Mouse (Mus musculus): ENCODE results near the gene Hist2h2aa1. TPM values are rescaled to one million over a fixed set of nuclear protein-coding genes. Genes with fewer than 3 reads are reported as not detected.
"Not testable (repeated sequence)": the region's sequence is repeated elsewhere in the genome, so short reads cannot be mapped to it uniquely, and the experiment has no call there.

Gene Hist2h2aa1
- polyA plus RNA-seq, 1 experiment from 2014 or later, result 27.1 TPM

DNA sequence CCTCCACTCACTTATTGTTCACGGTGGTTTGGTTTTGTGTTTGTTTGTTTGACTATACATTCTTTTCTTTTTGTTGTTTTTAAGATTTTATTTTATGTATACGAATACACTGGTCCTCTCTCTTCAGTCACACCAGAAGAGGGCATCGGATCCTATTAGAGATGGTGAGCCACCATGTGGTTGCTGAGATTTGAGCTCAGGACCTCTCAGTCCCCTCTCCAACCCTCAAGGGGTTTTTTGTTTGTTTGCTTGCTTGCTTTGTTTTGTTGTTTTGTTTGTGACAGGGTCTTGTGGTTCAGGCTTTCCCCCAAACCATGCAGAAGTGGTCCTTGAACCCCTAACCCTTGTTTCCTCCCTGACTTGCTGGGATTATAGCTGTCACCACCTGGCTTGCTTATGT is 16.3 kb downstream of the Hist2h2aa1 start:
- Histone ChIP-seq H3K9me3 (no peaks in the 10 kb centered on the region), H3K27me3 (no peaks in the 10 kb centered on the region), H3K36me3 (no peaks in the 10 kb centered on the region), H3K4me1 (peaks cover 24% of the 10 kb centered on the region), H3K9ac (replicated peaks) (peak overlapping the region; percentile 87), H3K4me2 (replicated peaks) (peak overlapping the region; percentile 85), H3K27ac (replicated peaks) (peak overlapping the region; percentile 98), H3K4me3 (peak overlapping the region; percentile 57)
- no peak for ATAC-seq (ENCODE audit: low FRiP score, low read depth)
- 52% methylated on average over 3 of the region's 3 CpGs for WGBS

DNA sequence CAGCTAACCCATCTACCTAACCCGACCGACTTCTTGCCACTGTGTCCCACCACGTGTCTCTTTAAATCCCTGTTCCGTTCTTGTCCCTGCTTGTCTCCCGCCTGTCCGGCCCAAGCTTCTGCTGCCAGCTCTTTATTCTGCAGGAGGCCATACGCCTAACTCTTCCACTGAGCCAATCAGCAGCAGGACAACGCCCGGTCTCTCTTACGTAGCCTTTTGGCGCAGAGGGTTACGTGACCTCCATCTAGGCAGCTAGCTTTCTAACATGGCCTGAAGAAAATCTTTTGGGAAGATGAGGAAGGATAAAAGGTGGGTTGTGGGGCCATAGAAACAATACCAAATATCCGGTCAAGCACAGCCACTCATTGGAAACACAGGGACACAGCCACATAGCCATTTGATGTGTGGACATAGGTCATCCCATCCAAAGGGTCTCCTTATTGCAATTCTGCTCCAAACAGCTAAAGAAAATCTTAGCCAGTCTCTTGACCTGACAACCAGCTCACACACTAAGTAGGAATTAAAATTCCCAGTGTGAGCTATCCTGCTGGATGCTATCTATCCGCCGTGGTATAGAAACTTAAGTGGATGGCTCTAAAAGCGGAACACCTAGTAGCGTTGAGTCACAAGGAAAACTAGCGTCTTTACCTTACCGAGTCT is 17.0 kb downstream of the Hist2h2aa1 start:
- no peaks in the 10 kb centered on the region for H3K36me3 ChIP-seq
- no peaks in the 10 kb centered on the region for H3K9me3 ChIP-seq
- 1% methylated on average over 19 of the region's 19 CpGs for WGBS
- peaks cover 26% of the 10 kb centered on the region for H3K4me1 ChIP-seq
- no peaks in the 10 kb centered on the region for H3K27me3 ChIP-seq
- H3K4me3 ChIP-seq, result peak overlapping the region; percentile 57
- peak; percentile 83 for ATAC-seq (ENCODE audit: low FRiP score, low read depth)
- peak overlapping the region; percentile 85 for H3K4me2 ChIP-seq (replicated peaks)
- H3K27ac ChIP-seq (replicated peaks), result peak overlapping the region; percentile 98
- peak overlapping the region; percentile 87 for H3K9ac ChIP-seq (replicated peaks)

DNA sequence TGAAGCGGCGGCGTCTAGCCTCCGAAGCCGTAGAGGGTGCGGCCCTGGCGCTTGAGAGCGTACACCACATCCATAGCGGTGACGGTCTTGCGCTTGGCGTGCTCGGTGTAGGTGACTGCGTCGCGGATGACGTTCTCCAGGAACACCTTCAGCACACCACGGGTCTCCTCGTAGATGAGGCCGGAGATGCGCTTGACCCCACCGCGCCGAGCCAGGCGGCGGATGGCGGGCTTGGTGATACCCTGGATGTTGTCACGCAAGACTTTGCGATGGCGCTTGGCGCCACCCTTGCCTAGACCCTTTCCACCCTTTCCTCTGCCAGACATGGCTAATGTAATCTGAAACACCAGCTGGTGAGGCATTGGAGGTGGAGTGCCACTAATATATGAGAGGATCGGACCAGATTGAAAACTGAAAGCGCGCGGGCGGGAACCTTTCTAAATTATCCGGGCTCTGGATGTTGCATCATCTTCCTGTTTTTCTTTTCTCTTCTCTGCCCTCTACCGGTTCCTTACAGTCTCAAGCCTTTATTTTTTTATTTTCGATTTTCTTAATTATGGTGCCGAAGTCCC is 17.8 kb downstream of the Hist2h2aa1 start, which contains the start of gene Hist2h4:
Gene Hist2h4 (minus strand): TSS at position 333 of the 572 bp plus-strand sequence.
- no peaks in the 10 kb centered on the region for H3K27me3 ChIP-seq
- ATAC-seq (ENCODE audit: low FRiP score, low read depth), result peak; percentile 89
- peak within 1 kb of the TSS; percentile 85 for H3K4me2 ChIP-seq (replicated peaks)
- peak within 1 kb of the TSS; percentile 87 for H3K9ac ChIP-seq (replicated peaks)
- no peaks in the 10 kb centered on the region for H3K36me3 ChIP-seq
- no peaks in the 10 kb centered on the region for H3K9me3 ChIP-seq
- H3K27ac ChIP-seq (replicated peaks), result peak within 1 kb of the TSS; percentile 98
- H3K4me1 ChIP-seq, result peaks cover 32% of the 10 kb centered on the region
- peak within 1 kb of the TSS; percentile 57 for H3K4me3 ChIP-seq
- under 1% methylated on average over 40 of the region's 40 CpGs for WGBS

DNA sequence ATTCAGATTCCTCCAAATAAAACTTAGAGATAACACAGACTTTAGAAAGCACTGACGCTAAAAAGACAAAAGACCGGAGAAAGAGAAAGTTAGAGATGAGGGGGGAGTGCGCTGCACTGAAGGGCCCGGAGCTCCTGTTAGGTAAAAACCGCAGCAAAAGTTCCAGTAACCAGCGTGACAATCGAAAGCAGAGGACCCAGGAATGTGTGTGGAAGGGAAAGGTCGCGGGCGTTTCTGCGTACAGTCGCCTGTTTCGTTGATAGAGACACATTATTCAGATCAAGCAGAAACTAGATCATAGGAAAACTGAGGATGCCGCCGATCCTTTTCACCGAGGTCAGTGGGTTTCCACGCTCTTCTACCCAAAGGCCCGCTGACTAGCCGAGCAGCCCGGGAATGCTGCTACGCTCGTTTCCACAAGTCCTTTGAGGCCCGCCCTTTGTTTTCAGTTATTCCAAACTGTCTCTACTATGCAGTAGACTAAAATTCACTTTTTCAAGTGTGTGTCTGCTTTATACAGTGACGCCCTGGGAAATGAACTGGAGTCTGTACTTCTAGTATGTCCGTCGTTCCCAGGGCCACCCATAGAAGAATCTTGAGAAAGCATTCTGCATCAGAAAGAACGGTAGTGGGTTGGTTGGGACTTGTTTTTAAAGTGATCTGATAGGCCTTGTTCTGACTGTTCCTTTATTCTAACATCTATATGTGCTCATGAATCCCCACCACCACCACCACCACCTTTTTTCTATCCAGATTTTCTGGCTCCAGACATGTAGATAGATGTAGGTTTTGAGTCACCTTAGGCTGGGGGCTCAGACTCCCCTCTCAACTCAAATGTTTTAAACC is 18.5 kb downstream of the Hist2h2aa1 start:
- H3K4me2 ChIP-seq (replicated peaks), result peak overlapping the region; percentile 85
- H3K9ac ChIP-seq (replicated peaks), result peak overlapping the region; percentile 66
- no peaks in the 10 kb centered on the region for H3K9me3 ChIP-seq
- peak overlapping the region; percentile 98 for H3K27ac ChIP-seq (replicated peaks)
- H3K4me1 ChIP-seq, result peaks cover 35% of the 10 kb centered on the region
- no peaks in the 10 kb centered on the region for H3K36me3 ChIP-seq
- peak overlapping the region; percentile 57 for H3K4me3 ChIP-seq
- ATAC-seq (ENCODE audit: low FRiP score, low read depth), result peak; percentile 11; the same call in 1 of the 2 replicates
- no peaks in the 10 kb centered on the region for H3K27me3 ChIP-seq
- 5% methylated on average over 27 of the region's 27 CpGs for WGBS

DNA sequence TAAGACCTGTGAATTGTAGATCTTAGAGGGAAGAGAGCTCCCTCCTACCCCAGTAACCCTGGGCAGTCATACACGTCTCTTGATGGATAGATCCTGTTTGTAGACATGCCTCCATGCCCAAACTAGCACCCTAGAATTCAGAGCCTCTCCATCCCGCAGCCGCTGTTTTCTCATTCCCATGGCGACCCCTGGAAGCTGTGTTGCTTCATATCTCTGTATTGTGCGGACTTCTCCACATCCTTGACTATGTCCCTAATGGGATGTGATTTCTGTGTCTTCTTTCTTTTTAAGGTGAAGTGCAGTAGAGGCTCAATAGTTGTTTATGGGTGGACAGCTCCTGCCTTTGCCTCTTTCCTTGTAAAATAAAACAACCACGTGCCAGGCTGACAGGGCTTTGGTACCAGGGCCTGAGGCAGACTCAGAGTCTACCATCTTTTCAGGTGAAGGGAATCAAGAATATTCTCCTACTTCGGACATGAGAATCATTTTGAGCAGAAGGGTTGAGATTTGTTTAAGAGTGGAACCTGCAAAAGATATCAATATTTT is 19.2 kb downstream of the Hist2h2aa1 start:
- Histone ChIP-seq H3K4me2 (replicated peaks) (peak overlapping the region; percentile 85), H3K9me3 (no peaks in the 10 kb centered on the region), H3K36me3 (no peaks in the 10 kb centered on the region), H3K4me1 (peaks cover 35% of the 10 kb centered on the region), H3K4me3 (peak overlapping the region; percentile 57), H3K9ac (replicated peaks) (peak overlapping the region; percentile 66; the same call in 1 of the 2 replicates), H3K27ac (replicated peaks) (peak overlapping the region; percentile 98), H3K27me3 (no peaks in the 10 kb centered on the region)
- ATAC-seq (ENCODE audit: low FRiP score, low read depth), result no peak
- WGBS, result 72% methylated on average over 7 of the region's 7 CpGs

DNA sequence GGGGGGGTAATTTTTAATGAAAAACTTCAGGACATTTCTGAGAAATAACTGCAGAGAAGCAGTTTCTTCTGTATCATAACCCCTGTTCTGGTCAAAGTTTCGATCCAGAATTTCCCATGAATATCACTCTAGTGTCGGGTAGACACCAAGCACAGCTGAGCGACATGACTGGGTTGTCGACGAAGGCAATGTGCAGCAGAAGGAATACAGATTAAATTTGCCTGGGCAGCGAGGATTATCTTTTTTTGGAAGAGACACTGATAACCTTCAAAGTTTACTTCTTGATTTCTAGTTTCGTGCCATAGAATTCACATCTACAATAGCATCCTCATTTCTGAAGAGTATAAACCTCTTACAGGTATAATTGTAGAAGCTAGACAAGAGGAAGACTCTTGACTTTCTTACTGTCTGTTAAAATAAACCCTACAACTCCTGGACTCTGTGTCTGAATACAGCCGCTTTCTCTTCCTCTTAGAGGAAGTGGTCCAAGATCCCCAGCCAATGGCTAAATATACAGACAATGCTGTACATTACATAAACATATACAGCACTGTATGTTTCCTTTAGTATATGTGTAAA is 20.9 kb downstream of the Hist2h2aa1 start:
- H3K4me2 ChIP-seq (replicated peaks), result no peak overlapping the region
- 91% methylated on average over 8 of the region's 8 CpGs for WGBS
- H3K9ac ChIP-seq (replicated peaks), result no peak overlapping the region
- no peak for ATAC-seq (ENCODE audit: low FRiP score, low read depth)
- peaks cover 35% of the 10 kb centered on the region for H3K4me1 ChIP-seq
- H3K27ac ChIP-seq (replicated peaks), result no peak overlapping the region
- H3K4me3 ChIP-seq, result no peak overlapping the region
- H3K9me3 ChIP-seq, result no peaks in the 10 kb centered on the region
- no peaks in the 10 kb centered on the region for H3K27me3 ChIP-seq
- H3K36me3 ChIP-seq, result no peaks in the 10 kb centered on the region

DNA sequence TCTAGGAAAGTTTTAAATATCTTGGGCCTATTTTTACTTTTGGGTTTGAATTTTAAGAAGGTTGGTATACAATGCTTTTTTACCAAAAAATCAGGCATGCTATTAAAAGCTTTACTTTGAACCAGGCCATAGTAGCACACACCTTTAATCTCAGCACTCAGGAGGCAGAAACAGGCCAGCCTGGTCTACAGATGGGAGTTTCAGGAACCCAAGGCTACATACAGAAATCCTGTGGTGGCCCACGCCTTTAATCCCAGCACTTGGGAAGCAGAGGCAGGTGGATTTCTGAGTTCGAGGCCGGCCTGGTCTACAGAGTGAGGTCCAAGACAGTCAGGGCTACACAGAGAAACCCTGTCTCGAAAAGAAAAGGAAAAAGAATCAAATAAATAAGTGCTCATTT is 22.2 kb downstream of the Hist2h2aa1 start:
- H3K4me2 ChIP-seq (replicated peaks), result no peak overlapping the region
- H3K4me3 ChIP-seq, result no peak overlapping the region
- H3K27me3 ChIP-seq, result no peaks in the 10 kb centered on the region
- no peaks in the 10 kb centered on the region for H3K9me3 ChIP-seq
- no peak overlapping the region for H3K9ac ChIP-seq (replicated peaks)
- peaks cover 25% of the 10 kb centered on the region for H3K4me1 ChIP-seq
- 81% methylated on average over 4 of the region's 4 CpGs for WGBS
- no peak for ATAC-seq (ENCODE audit: low FRiP score, low read depth)
- H3K36me3 ChIP-seq, result no peaks in the 10 kb centered on the region
- peak overlapping the region; percentile 86 for H3K27ac ChIP-seq (replicated peaks)

DNA sequence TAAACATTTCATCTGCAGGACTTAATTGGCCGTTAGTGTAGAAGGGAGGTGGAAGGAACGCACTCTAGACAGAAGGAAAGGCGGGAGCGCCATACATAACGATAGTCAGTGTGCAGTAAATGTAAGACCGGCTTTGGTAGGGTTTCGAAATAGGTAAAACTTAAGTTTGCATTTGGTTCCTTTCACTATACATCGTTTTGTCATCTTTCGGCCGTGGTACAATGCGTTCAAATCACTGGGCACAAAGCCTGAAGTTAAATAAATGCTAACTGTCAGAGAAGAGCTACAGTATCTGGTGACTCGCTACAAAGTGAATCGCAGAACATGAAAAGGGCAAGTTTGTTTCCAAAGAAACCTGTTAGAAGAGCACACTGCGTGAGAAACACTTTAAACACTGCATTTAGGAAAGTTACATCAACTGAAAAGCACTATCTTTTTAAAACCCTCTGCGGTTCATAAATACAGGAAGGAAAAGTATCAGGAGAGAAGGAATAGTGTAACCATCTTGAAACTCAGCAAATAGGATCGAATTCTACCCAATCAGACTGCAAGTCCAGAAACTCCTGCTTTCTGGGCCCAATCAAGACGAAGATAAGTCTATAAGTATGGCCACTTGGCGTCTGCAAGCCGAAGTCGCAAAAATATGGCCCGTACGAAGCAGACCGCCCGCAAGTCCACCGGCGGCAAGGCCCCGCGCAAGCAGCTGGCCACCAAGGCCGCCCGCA is 22.9 kb downstream of the Hist2h2aa1 start, which contains the start of gene Hist2h3b:
Gene Hist2h3b (plus strand): TSS at position 604 of the 725 bp plus-strand sequence.
- Histone ChIP-seq H3K36me3 (no peaks in the 10 kb centered on the region), H3K4me3 (peak within 1 kb of the TSS; percentile 55), H3K9ac (replicated peaks) (peak within 1 kb of the TSS; percentile 70), H3K4me2 (replicated peaks) (peak within 1 kb of the TSS; percentile 80), H3K27ac (replicated peaks) (peak within 1 kb of the TSS; percentile 96), H3K4me1 (peaks cover 23% of the 10 kb centered on the region), H3K9me3 (no peaks in the 10 kb centered on the region), H3K27me3 (no peaks in the 10 kb centered on the region)
- 24% methylated on average over 30 of the region's 30 CpGs for WGBS
- peak; percentile 76 for ATAC-seq (ENCODE audit: low FRiP score, low read depth)

DNA sequence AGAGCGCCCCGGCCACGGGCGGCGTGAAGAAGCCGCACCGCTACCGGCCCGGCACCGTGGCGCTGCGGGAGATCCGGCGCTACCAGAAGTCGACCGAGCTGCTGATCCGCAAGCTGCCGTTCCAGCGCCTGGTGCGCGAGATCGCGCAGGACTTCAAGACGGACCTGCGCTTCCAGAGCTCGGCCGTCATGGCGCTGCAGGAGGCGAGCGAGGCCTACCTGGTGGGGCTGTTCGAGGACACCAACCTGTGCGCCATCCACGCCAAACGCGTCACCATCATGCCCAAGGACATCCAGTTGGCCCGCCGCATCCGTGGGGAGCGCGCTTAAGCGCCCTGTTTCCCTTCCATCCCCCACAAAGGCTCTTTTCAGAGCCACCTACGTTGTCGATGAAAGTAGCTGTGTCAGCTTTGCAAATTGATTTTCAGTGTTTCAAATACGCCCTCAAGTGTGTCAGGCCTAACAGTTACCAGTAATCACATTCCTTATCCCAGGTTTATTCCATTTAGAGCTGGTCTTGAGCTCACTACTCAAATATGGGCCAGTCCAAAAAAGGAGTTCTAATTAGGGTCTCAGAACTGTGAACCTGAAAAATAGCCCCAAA is 23.6 kb downstream of the Hist2h2aa1 start:
- H3K27me3 ChIP-seq, H3K9me3 ChIP-seq, H3K36me3 ChIP-seq: not testable (repeated sequence)
- Histone ChIP-seq H3K4me1 (peaks cover 19% of the 10 kb centered on the region), H3K9ac (replicated peaks) (peak overlapping the region; percentile 70), H3K4me3 (peak overlapping the region; percentile 55), H3K4me2 (replicated peaks) (peak overlapping the region; percentile 80), H3K27ac (replicated peaks) (peak overlapping the region; percentile 96)
- ATAC-seq (ENCODE audit: low FRiP score, low read depth), result peak; percentile 51
- WGBS, result under 1% methylated on average over 15 of the region's 44 CpGs

DNA sequence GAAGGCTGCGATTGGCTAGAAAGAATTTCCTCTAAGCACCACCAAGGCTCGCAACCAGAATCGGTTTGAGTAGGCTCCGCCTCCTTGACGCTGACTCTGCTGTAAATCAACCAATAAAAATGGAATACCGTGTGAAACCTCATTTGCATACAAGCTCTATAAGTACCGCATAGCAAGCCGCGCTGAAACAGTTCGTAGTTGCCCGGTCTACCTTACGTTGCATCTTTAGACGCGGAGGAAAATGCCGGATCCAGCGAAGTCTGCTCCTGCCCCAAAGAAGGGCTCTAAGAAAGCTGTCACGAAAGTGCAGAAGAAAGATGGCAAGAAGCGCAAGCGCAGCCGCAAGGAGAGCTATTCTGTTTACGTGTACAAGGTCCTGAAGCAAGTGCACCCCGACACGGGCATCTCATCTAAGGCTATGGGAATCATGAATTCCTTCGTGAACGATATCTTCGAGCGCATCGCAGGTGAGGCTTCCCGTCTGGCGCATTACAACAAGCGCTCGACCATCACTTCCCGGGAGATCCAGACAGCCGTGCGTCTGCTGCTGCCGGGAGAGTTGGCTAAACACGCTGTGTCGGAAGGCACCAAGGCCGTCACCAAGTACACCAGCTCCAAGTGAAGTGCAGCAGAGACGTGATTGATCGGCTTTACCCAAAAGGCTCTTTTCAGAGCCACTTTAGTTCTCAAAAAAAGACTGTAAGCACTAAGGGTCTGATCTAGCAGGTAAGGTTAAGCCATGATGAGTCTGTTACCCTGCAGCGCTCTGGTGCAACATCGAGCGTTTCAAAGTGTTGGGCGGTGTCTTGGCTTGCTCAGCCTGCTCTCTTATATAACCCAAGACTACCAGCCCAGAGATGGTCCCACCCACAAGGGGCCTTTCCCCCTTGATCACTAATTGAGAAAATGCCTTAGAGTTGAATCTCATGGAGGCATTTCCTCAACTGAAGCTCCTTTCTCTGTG is 24.5 kb downstream of the Hist2h2aa1 start, which contains the start of gene Hist2h2bb:
Gene Hist2h2bb (plus strand): TSS at position 242 of the 964 bp plus-strand sequence.
- Histone ChIP-seq H3K4me1 (peaks cover 11% of the 10 kb centered on the region), H3K4me2 (replicated peaks) (peak within 1 kb of the TSS; percentile 80), H3K27me3 (no peaks in the 10 kb centered on the region), H3K27ac (replicated peaks) (peak within 1 kb of the TSS; percentile 96), H3K9me3 (no peaks in the 10 kb centered on the region), H3K9ac (replicated peaks) (peak within 1 kb of the TSS; percentile 77), H3K4me3 (peak within 1 kb of the TSS; percentile 55), H3K36me3 (no peaks in the 10 kb centered on the region)
- WGBS, result under 1% methylated on average over 45 of the region's 45 CpGs
- ATAC-seq (ENCODE audit: low FRiP score, low read depth), result peak; percentile 96
